In the genomic region with DNA sequence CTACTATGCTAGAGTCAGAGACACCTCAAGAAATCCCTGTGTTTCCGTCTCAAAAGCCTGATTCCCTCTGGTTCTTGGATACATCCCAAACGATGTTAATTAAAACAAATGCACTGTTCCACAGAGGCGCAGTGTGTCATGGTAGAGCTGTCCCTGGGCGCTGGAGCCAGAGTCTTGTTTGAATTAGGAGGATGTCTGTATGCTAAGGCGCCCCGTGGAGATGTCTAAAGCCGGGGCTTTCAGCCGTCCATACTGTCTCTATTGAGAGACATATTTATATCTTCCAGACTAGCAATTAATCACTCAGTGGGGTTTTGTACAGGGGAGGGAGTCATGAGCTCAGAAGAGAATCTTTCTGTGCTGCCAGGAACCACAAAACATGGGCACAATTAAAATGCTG, we compare ENCODE assay signal across 15 mouse cellular contexts.
DNase-seq lines count a peak whose midpoint lies in the region; ATAC-seq and TF ChIP-seq lines count a peak whose summit lies in the region.
"Had no signal": no experiment of that assay in that cellular context is flagged by ENCODE, and none has a peak within 500 bp of the region (broad histone marks: within the 10 kb centered on the region; RNA-seq: fewer than 3 reads in every experiment).

No protein-coding gene starts in this region.

- H3K36me3 ChIP-seq in embryonic facial prominence, embryonic 11.5 days (replicated peaks; ENCODE audit: control insufficient read depth, insufficient read depth, low read depth, low read length), result no peaks in the 10 kb centered on the region
- no peaks in the 10 kb centered on the region for H3K36me3 ChIP-seq in embryonic facial prominence, embryonic 10.5 days (replicated peaks)
- no peaks in the 10 kb centered on the region for H3K36me3 ChIP-seq in stomach, embryonic 15.5 days
- H3K36me3 ChIP-seq in stomach, postnatal 0 days (ENCODE audit: control insufficient read depth, insufficient read depth, low read length), result no peaks in the 10 kb centered on the region
- no peaks in the 10 kb centered on the region for H3K36me3 ChIP-seq in intestine, postnatal 0 days (ENCODE audit: control insufficient read depth, insufficient read depth)

- H3K9ac ChIP-seq in embryonic facial prominence, embryonic 11.5 days (replicated peaks; ENCODE audit: low read length), result no peak overlapping the region
- no peak overlapping the region for H3K9ac ChIP-seq in stomach, embryonic 15.5 days
- H3K9ac ChIP-seq in stomach, postnatal 0 days (ENCODE audit: low read length), result no peak overlapping the region
- H3K9ac ChIP-seq in intestine, postnatal 0 days (ENCODE audit: low read depth, low read length), result no peak overlapping the region
- H3K9ac ChIP-seq: liver, embryonic 14.5 days had no signal

- DNase-seq in embryonic facial prominence, embryonic 11.5 days (ENCODE audit: low spot score), result peak; percentile 31
- no peak for DNase-seq in embryonic facial prominence, embryonic 10.5 days (ENCODE audit: low spot score)
- DNase-seq in stomach, postnatal 0 days (ENCODE audit: low spot score), result no peak
- no peak for DNase-seq in right cerebral cortex, adult 18-20 months
- no peak for DNase-seq in cerebellum, adult 9-10 months
- DNase-seq in frontal cortex, postnatal 10 days (ENCODE audit: low spot score in 2 of 2), result no peak
- DNase-seq: B cell, adult 2 months; heart, adult 2 months; layer of hippocampus, postnatal 36 days had no signal

- H3K4me3 ChIP-seq in embryonic facial prominence, embryonic 11.5 days (ENCODE audit: low read depth, low read length), result no peak overlapping the region
- no peak overlapping the region for H3K4me3 ChIP-seq in embryonic facial prominence, embryonic 10.5 days
- H3K4me3 ChIP-seq in stomach, embryonic 15.5 days (replicated peaks), result no peak overlapping the region
- H3K4me3 ChIP-seq in stomach, postnatal 0 days (ENCODE audit: low read depth, low read length), result no peak overlapping the region
- no peak overlapping the region for H3K4me3 ChIP-seq in intestine, postnatal 0 days (ENCODE audit: low read depth, low read length)
- H3K4me3 ChIP-seq: heart, adult 2 months; megakaryocyte, embryonic 14.5 days had no signal

- H3K9me3 ChIP-seq in embryonic facial prominence, embryonic 11.5 days (replicated peaks; ENCODE audit: control insufficient read depth, low read length), result no peaks in the 10 kb centered on the region
- H3K9me3 ChIP-seq in embryonic facial prominence, embryonic 10.5 days, result no peaks in the 10 kb centered on the region
- no peaks in the 10 kb centered on the region for H3K9me3 ChIP-seq in stomach, embryonic 15.5 days
- H3K9me3 ChIP-seq in stomach, postnatal 0 days (ENCODE audit: control insufficient read depth, low read length), result no peaks in the 10 kb centered on the region
- H3K9me3 ChIP-seq in intestine, postnatal 0 days (ENCODE audit: control insufficient read depth), result no peaks in the 10 kb centered on the region

- no peaks in the 10 kb centered on the region for H3K4me1 ChIP-seq in embryonic facial prominence, embryonic 11.5 days (ENCODE audit: control insufficient read depth, insufficient read depth, low read length)
- no peaks in the 10 kb centered on the region for H3K4me1 ChIP-seq in embryonic facial prominence, embryonic 10.5 days
- H3K4me1 ChIP-seq in stomach, embryonic 15.5 days, result peaks cover 3% of the 10 kb centered on the region; the same call in 1 of the 2 replicates
- no peaks in the 10 kb centered on the region for H3K4me1 ChIP-seq in stomach, postnatal 0 days (replicated peaks; ENCODE audit: control insufficient read depth, insufficient read depth)
- H3K4me1 ChIP-seq in intestine, postnatal 0 days (replicated peaks; ENCODE audit: control insufficient read depth, insufficient read depth, low read length), result no peaks in the 10 kb centered on the region
- H3K4me1 ChIP-seq: megakaryocyte, embryonic 14.5 days had no signal

- no peak for ATAC-seq in embryonic facial prominence, embryonic 11.5 days (replicated peaks; ENCODE audit: insufficient number of reproducible peaks, low FRiP score, low TSS enrichment, low read depth)
- no peak for ATAC-seq in stomach, embryonic 15.5 days (ENCODE audit: insufficient read depth, low FRiP score, low read depth)
- ATAC-seq in stomach, postnatal 0 days (ENCODE audit: low FRiP score, low TSS enrichment), result no peak
- no peak for ATAC-seq in intestine, postnatal 0 days
- ATAC-seq: inflammation-experienced regulatory T-cells, adult 6 months; Patski had no signal

- no peak for TF ChIP-seq EP300 in stomach, postnatal 0 days (optimal IDR thresholded peaks at IDR 0.05)

- no peak overlapping the region for H3K4me2 ChIP-seq in embryonic facial prominence, embryonic 11.5 days (ENCODE audit: low read depth, low read length)
- no peak overlapping the region for H3K4me2 ChIP-seq in stomach, embryonic 15.5 days
- H3K4me2 ChIP-seq in stomach, postnatal 0 days (replicated peaks; ENCODE audit: low read depth), result no peak overlapping the region
- H3K4me2 ChIP-seq in intestine, postnatal 0 days (replicated peaks; ENCODE audit: low read depth), result no peak overlapping the region

- no peaks in the 10 kb centered on the region for H3K27me3 ChIP-seq in embryonic facial prominence, embryonic 11.5 days (ENCODE audit: control insufficient read depth, insufficient read depth, low read length)
- H3K27me3 ChIP-seq in embryonic facial prominence, embryonic 10.5 days (replicated peaks; ENCODE audit: low read depth, poor library complexity, severe bottlenecking), result no peaks in the 10 kb centered on the region
- no peaks in the 10 kb centered on the region for H3K27me3 ChIP-seq in stomach, embryonic 15.5 days (replicated peaks)
- no peaks in the 10 kb centered on the region for H3K27me3 ChIP-seq in stomach, postnatal 0 days (ENCODE audit: control insufficient read depth, insufficient read depth, low read length)
- H3K27me3 ChIP-seq in intestine, postnatal 0 days (replicated peaks; ENCODE audit: control insufficient read depth, insufficient read depth, low read length), result no peaks in the 10 kb centered on the region

- no peak overlapping the region for H3K27ac ChIP-seq in embryonic facial prominence, embryonic 11.5 days (replicated peaks; ENCODE audit: low read depth, low read length)
- H3K27ac ChIP-seq in embryonic facial prominence, embryonic 10.5 days (replicated peaks), result no peak overlapping the region
- 0 out of 2 replicates have a peak overlapping the region, but pooled peaks have one; percentile 21 for H3K27ac ChIP-seq in stomach, embryonic 15.5 days
- no peak overlapping the region for H3K27ac ChIP-seq in stomach, postnatal 0 days (replicated peaks)
- no peak overlapping the region for H3K27ac ChIP-seq in intestine, postnatal 0 days (ENCODE audit: low read depth, low read length)
- H3K27ac ChIP-seq: heart, adult 2 months; liver, embryonic 14.5 days had no signal

- WGBS in embryonic facial prominence, embryonic 11.5 days, result 54% methylated on average over 8 of the region's 8 CpGs
- 61% methylated on average over 8 of the region's 8 CpGs for WGBS in embryonic facial prominence, embryonic 10.5 days
- whole genome bisulfite sequencing in stomach, embryonic 15.5 days, result 38% methylated on average over 8 of the region's 8 CpGs
- 29% methylated on average over 8 of the region's 8 CpGs for WGBS in stomach, postnatal 0 days
- WGBS in intestine, postnatal 0 days, result 44% methylated on average over 8 of the region's 8 CpGs

- no peak; the same call in 1 of the 2 replicates for TF ChIP-seq CTCF in stomach, postnatal 0 days (IDR thresholded peaks at IDR 0.05; ENCODE audit: low read depth)
- 0 out of 2 replicates have a peak, but pooled peaks have one; percentile 13 for TF ChIP-seq CTCF in intestine, postnatal 0 days (IDR thresholded peaks at IDR 0.05; ENCODE audit: low read depth)
